Comparison of ENCODE assay signal across 8 mouse cellular contexts in the genomic region with DNA sequence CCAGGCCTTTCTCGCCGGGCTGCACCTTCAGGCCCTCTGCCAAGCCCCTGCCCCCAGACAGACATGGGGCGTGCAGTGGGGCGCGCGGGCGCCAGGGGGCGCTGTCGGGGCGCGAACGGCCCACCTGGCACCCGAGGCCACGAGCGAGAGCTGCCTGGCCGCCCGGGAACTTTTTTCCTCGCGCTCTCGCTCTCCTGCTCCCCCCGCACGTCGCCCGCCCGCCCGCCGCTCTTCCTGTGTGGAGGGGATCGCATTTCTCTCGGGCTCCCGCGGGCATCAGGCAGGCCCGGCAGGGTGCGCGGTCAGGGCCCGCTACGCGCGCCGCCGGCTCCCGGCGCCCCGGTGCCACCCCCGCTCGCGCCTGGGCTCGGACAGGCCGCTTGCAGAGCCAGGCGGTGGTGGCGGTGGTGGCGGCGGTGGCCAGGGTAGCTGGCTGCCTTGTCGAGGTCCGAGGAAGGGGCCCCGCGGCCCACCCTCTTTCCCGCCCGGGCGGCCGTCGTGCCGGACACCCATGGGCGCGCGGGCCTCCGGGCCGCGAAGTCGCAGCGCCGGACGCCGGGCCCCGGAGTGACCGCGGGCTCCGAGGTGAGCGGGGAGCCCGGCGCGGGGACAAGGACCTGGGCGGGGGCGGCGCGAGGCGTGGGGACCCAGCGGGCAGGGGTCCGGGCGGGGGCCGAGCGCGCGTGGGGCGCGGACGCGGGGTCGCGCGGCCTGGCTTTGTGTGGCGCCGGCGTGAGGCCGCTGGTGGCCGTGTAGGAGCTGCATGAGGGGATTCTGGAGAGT. TPM values are rescaled to one million over a fixed set of nuclear protein-coding genes. Genes with fewer than 3 reads are reported as not detected.
DNase-seq lines count a peak whose midpoint lies in the region; ATAC-seq and TF ChIP-seq lines count a peak whose summit lies in the region.

A gene (plus strand): TSS at position 204 of the 783 bp plus-strand sequence.

- no peaks in the 10 kb centered on the region for H3K9me3 ChIP-seq in ES-E14 (ENCODE audit: control insufficient read depth, insufficient read depth, low read depth, low read length)
- no peaks in the 10 kb centered on the region for H3K9me3 ChIP-seq in hindbrain, embryonic 10.5 days
- no peaks in the 10 kb centered on the region for H3K9me3 ChIP-seq in lung, postnatal 0 days (ENCODE audit: low read length)

- peaks cover 7 to 18% of the 10 kb centered on the region in 2 experiments; a peak in 2 of 4 replicates for H3K4me1 ChIP-seq in ES-E14 (ENCODE audit: control insufficient read depth in 2 of 2, insufficient read depth in 2 of 2, low read length in 2 of 2, poor library complexity in 1 of 2)
- peaks cover 54% of the 10 kb centered on the region for H3K4me1 ChIP-seq in hindbrain, embryonic 10.5 days (replicated peaks)
- peaks cover 28% of the 10 kb centered on the region for H3K4me1 ChIP-seq in lung, postnatal 0 days (ENCODE audit: insufficient read depth, low read depth, low read length)

- peak within 1 kb of the TSS; percentile 81 for H3K4me2 ChIP-seq in lung, postnatal 0 days (replicated peaks; ENCODE audit: low read depth, low read length)

- peak; percentile 58 for DNase-seq in ES-E14 (ENCODE audit: low read depth, low spot score)
- DNase-seq in cerebellum, adult 9-11 months = peak; percentile 92
- peak; percentile 50 to 95 for DNase-seq in frontal cortex, adult 2 months (ENCODE audit: extremely low spot score in 1 of 2, low spot score in 1 of 2)
- DNase-seq in hindbrain, embryonic 10.5 days (ENCODE audit: low spot score) = peak; percentile 92
- DNase-seq in layer of hippocampus, adult 9-11 months = peak; percentile 90
- DNase-seq in lung, postnatal 0 days (ENCODE audit: low spot score) = peak; percentile 94
- peak; percentile 95 for DNase-seq in ovary, postnatal 10 days (ENCODE audit: low spot score)
- peak; percentile 93 to 97 for DNase-seq in thymus, postnatal 10 days (ENCODE audit: low spot score in 2 of 2)

- peak; percentile 74 for ATAC-seq in lung, postnatal 0 days

- H3K9ac ChIP-seq in ES-E14 (ENCODE audit: insufficient read depth, low read depth, low read length, poor library complexity, severe bottlenecking) = peak within 1 kb of the TSS; percentile 86
- H3K9ac ChIP-seq in lung, postnatal 0 days (replicated peaks; ENCODE audit: low read depth) = peak within 1 kb of the TSS; percentile 96

- no peaks in the 10 kb centered on the region for H3K27me3 ChIP-seq in hindbrain, embryonic 10.5 days (ENCODE audit: insufficient read depth, poor library complexity, severe bottlenecking)
- no peaks in the 10 kb centered on the region for H3K27me3 ChIP-seq in lung, postnatal 0 days (replicated peaks; ENCODE audit: insufficient read depth, low read length)

- under 1% methylated on average over 105 of the region's 105 CpGs for WGBS in hindbrain, embryonic 10.5 days
- WGBS in lung, postnatal 0 days = under 1% methylated on average over 62 of the region's 105 CpGs

- in situ Hi-C loops in ES-E14 (cut with MboI; ENCODE audit: low sequenced_read_pairs in 2 of 2, unreplicated experiment in 2 of 2) = no loop called here

- H3K4me3 ChIP-seq in ES-E14 (ENCODE audit: insufficient read depth in 1 of 2, low read depth in 1 of 2, low read length in 2 of 2, poor library complexity in 1 of 2, severe bottlenecking in 1 of 2) = peak within 1 kb of the TSS; percentile 82 to 93
- H3K4me3 ChIP-seq in hindbrain, embryonic 10.5 days = peak within 1 kb of the TSS; percentile 91
- H3K4me3 ChIP-seq in lung, postnatal 0 days (ENCODE audit: low read depth, low read length) = peak within 1 kb of the TSS; percentile 88

- H3K36me3 ChIP-seq in ES-E14 (ENCODE audit: control insufficient read depth, insufficient read depth, low read length, poor library complexity, severe bottlenecking) = no peaks in the 10 kb centered on the region
- H3K36me3 ChIP-seq in hindbrain, embryonic 10.5 days = no peaks in the 10 kb centered on the region
- H3K36me3 ChIP-seq in lung, postnatal 0 days (ENCODE audit: insufficient read depth, low read length) = no peaks in the 10 kb centered on the region

- H3K27ac ChIP-seq in ES-E14 (ENCODE audit: insufficient read depth, low read depth, low read length, poor library complexity, severe bottlenecking) = no peak within 1 kb of the TSS
- H3K27ac ChIP-seq in hindbrain, embryonic 10.5 days = peak within 1 kb of the TSS; percentile 99
- peak within 1 kb of the TSS; percentile 97 for H3K27ac ChIP-seq in lung, postnatal 0 days (ENCODE audit: low read length)

- peak; percentile 96 for TF ChIP-seq CTCF in lung, postnatal 0 days (IDR thresholded peaks at IDR 0.05)

- no peak for TF ChIP-seq EP300 in lung, postnatal 0 days (IDR thresholded peaks at IDR 0.05)

TF ChIP-seq in ES-E14, 5 proteins besides CTCF, POLR2A, EP300 and RAD21:
- TF ChIP-seq ZC3H11A (IDR thresholded peaks at IDR 0.05; ENCODE audit: borderline replicate concordance, low read depth, low read length) (no peak), HCFC1 (IDR thresholded peaks at IDR 0.05; ENCODE audit: borderline replicate concordance, insufficient read depth, low read length) (no peak), MAFK (IDR thresholded peaks at IDR 0.05; ENCODE audit: insufficient read depth, low read depth, low read length) (no peak), CHD2 (IDR thresholded peaks at IDR 0.05; ENCODE audit: low read depth, low read length) (no peak), ZNF384 (IDR thresholded peaks at IDR 0.05; ENCODE audit: low read depth, low read length) (no peak)

RNA-seq across cellular contexts. Expression of the gene that starts here (rescaled TPM):
- total RNA-seq in ES-E14 (2012; rRNA removed) = 15.5 and 21.0 TPM in 2 replicates
- polyA plus RNA-seq in frontal cortex, adult 2 months (2012; rRNA removed) = 47.8 and 53.3 TPM in 2 replicates
- polyA plus RNA-seq in hindbrain, embryonic 10.5 days (2016; fragmentation: Nextera tagmentation; extraction: Ambion mirVana) = 25.3 and 31.0 TPM in 2 replicates
- 13.5 and 16.2 TPM in 2 replicates for polyA plus RNA-seq in lung, postnatal 0 days (2015; fragmentation: Nextera tagmentation; extraction: Ambion mirVana)
